Mouse (Mus musculus) limb, embryonic 14.5 days (tissue): ENCODE measurements around the gene Myo1e. TPM values are rescaled to one million over a fixed set of nuclear protein-coding genes. Genes with fewer than 3 reads are reported as not detected.

Experiments used
- ATAC-seq: fragments of 200-750 bp; cut with Nextera tagmentation; 2 replicates; pipeline ENCODE4 v1.8.0; 2017; ENCODE audit warnings: low read depth, moderate number of reproducible peaks, moderate TSS enrichment; ENCODE audit not compliant: low FRiP score
- DNase-seq: peaks from one replicate; pipeline ENCODE4 v3.0.0-alpha.2; 2015; ENCODE audit warnings: low spot score
- H3K27ac ChIP-seq: fragments of 300-500 bp; sonication (generic); replicated peaks from 2 replicates; pipeline ENCODE4 v1.5.1; 2014; ENCODE audit warnings: low read depth, mild to moderate bottlenecking, low read length, moderate library complexity, mixed read lengths
- H3K27me3 ChIP-seq: fragments of 300-500 bp; sonication (generic); 2 replicates; pipeline ENCODE4 v1.6.1; 2014; ENCODE audit warnings: low read length, mixed read lengths; ENCODE audit not compliant: control insufficient read depth, insufficient read depth
- H3K36me3 ChIP-seq: fragments of 300-500 bp; sonication (generic); 2 replicates; pipeline ENCODE4 v1.6.1; 2014; ENCODE audit warnings: mild to moderate bottlenecking, low read length, moderate library complexity, mixed read lengths; ENCODE audit not compliant: control insufficient read depth, insufficient read depth
- H3K4me1 ChIP-seq: fragments of 300-500 bp; sonication (generic); 2 replicates; pipeline ENCODE4 v1.6.1; 2014; ENCODE audit warnings: antibody characterized with exemption, low read length, mixed read lengths; ENCODE audit not compliant: control insufficient read depth, insufficient read depth
- H3K4me2 ChIP-seq: fragments of 300-500 bp; sonication (generic); replicated peaks from 2 replicates; pipeline ENCODE4 v1.6.1; 2014; ENCODE audit warnings: low read depth, mild to moderate bottlenecking, low read length, moderate library complexity; ENCODE audit not compliant: severe bottlenecking
- H3K4me3 ChIP-seq: fragments of 300-500 bp; sonication (generic); replicated peaks from 2 replicates; pipeline ENCODE4 v1.5.1; 2014; ENCODE audit warnings: low read length
- H3K9ac ChIP-seq: fragments of 300-500 bp; sonication (generic); 2 replicates; pipeline ENCODE4 v1.6.1; 2014; ENCODE audit warnings: mild to moderate bottlenecking, low read depth, low read length, moderate library complexity; ENCODE audit not compliant: severe bottlenecking
- H3K9me3 ChIP-seq: fragments of 300-500 bp; sonication (generic); 2 replicates; pipeline ENCODE4 v1.6.1; 2016; ENCODE audit warnings: low read length; ENCODE audit not compliant: control insufficient read depth
- POLR2A ChIP-seq: fragments of 200-500 bp; IDR thresholded peaks from 2 replicates; pipeline ENCODE4 v1.8.0; 2012; ENCODE audit warnings: inconsistent platforms, mild to moderate bottlenecking, moderate library complexity, borderline replicate concordance; ENCODE audit not compliant: insufficient read depth, insufficient read length; ENCODE audit errors: extremely low read depth
- WGBS: fragments of 180-500 bp; shearing (Covaris S2); extraction: QIAGEN DNeasy Blood & Tissue Kit; methylation state at CpG from one replicate; pipeline ENCODE4 v1.1.7; 2014; 5-methylcytosine and 5-hydroxymethylcytosine counted together
- polyA plus RNA-seq, 2 experiments: library from polyadenylated mRNA; depleted of rRNA in 1 of 2; stranded (reverse) in 1 of 2; unstranded in 1 of 2; fragments of >200 nt; fragmentation: Nextera tagmentation in 1 of 2; extraction: Ambion mirVana in 1 of 2; gene quantifications; 2 replicates each; pipeline versions ENCODE4 v1.2.1 to v1.2.3; 2012 to 2014

Gene Myo1e
- polyA plus RNA-seq, 2 experiments = 12.1 to 20.4 TPM

DNA sequence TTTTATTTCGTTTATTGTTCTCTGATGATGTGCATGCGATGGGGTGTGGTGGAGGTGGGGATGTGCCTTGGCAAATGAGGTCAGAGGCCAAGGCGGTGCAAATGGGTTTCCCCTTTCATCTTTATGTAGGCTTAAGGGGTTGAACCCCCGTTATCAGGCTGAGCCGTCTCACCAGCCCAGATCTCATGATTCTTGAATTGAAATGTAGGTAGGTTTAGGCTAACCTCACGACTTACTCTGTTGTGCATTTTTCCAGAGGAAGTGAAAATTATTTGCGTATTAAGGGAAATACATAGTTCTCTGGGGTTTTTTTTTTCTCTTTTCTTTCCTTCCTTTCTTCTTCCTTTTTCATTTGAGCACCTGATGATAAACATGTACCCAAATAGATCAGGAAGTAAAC, 37.0 kb downstream of the Myo1e start:
- H3K27ac ChIP-seq = no peak overlapping the region
- ATAC-seq = no peak
- DNase-seq = no peak
- 62% methylated on average over 7 of the region's 7 CpGs for WGBS
- H3K4me3 ChIP-seq = no peak overlapping the region
- no peak overlapping the region for H3K4me2 ChIP-seq
- no peaks in the 10 kb centered on the region for H3K27me3 ChIP-seq
- no peak overlapping the region for H3K9ac ChIP-seq
- H3K36me3 ChIP-seq = no peaks in the 10 kb centered on the region
- H3K9me3 ChIP-seq = no peaks in the 10 kb centered on the region
- TF ChIP-seq POLR2A = no peak
- H3K4me1 ChIP-seq = peaks cover 30% of the 10 kb centered on the region

DNA sequence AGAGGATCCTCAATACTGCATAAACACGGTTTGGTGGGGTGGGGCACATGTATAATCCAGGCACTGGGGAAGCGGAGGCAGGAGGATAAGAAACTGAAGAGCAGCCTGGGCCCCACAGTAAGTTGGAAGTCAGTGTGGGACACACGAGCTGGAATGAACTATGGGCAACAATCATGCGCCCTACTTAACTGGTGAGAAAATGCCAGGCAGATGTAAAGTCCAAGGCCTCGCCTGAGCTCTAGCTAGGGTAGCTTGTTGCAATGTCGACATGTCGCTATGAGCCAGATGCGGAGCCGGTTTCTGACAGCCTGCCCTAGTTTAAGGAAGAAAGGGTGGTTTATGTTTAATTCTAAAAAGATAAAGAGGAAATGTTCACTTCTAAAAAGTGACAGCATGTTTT, 37.9 kb downstream of the Myo1e start:
- 93% methylated on average over 9 of the region's 9 CpGs for WGBS
- Histone ChIP-seq H3K4me2 (no peak overlapping the region), H3K9me3 (no peaks in the 10 kb centered on the region), H3K9ac (no peak overlapping the region), H3K27me3 (no peaks in the 10 kb centered on the region), H3K27ac (no peak overlapping the region), H3K4me1 (peaks cover 32% of the 10 kb centered on the region), H3K36me3 (no peaks in the 10 kb centered on the region), H3K4me3 (no peak overlapping the region)
- no peak for TF ChIP-seq POLR2A
- DNase-seq (no peak), ATAC-seq (no peak)

DNA sequence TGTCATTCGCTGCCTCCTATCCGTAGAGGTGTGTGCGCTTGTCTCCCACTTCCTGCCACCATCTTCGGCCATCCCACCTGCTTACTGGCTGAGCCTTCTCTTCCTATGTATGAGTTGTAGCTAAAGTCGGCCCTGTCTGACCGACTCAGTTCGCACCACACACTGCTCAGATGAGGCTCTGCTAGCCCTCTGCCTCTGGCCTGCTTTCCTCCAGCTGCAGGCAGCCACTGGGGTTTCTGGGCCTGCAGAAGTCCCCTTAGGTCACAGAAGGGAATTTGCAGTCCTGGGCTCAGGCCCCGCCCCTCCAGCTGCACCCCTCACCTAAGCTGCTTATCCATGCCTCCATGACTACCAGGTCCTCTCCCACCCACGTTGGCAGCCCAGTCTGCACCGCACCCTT, 39.3 kb downstream of the Myo1e start:
- no peaks in the 10 kb centered on the region for H3K36me3 ChIP-seq
- no peak for TF ChIP-seq POLR2A
- H3K4me2 ChIP-seq = no peak overlapping the region
- H3K27me3 ChIP-seq = no peaks in the 10 kb centered on the region
- H3K9me3 ChIP-seq = no peaks in the 10 kb centered on the region
- H3K9ac ChIP-seq = no peak overlapping the region
- no peak for DNase-seq
- ATAC-seq = no peak
- H3K4me3 ChIP-seq = no peak overlapping the region
- peaks cover 25% of the 10 kb centered on the region for H3K4me1 ChIP-seq
- no peak overlapping the region for H3K27ac ChIP-seq
- 66% methylated on average over 10 of the region's 10 CpGs for WGBS

DNA sequence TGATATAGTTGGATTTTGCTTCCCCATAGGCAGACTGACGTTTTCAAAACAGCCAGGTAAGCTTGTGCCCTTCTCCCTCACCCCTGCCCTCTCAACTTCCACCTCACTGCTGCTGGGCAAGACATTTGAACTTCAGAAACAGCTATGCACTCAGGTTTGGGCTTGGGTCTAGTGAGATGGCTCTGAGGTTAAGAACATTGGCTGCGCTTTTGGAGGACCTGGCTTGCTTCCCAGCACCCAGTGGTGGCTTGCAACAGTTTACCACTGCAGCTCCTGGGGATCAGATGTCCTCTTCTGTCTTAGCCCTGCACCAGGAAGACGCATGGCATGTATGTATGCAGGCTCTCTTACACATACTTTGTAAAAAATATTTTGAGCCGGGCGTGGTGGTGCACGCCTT, 40.9 kb downstream of the Myo1e start:
- Histone ChIP-seq H3K4me2 (no peak overlapping the region), H3K9me3 (no peaks in the 10 kb centered on the region), H3K27me3 (no peaks in the 10 kb centered on the region), H3K36me3 (no peaks in the 10 kb centered on the region), H3K9ac (no peak overlapping the region), H3K4me3 (no peak overlapping the region), H3K4me1 (peaks cover 10% of the 10 kb centered on the region; the same call in 1 of the 2 replicates), H3K27ac (no peak overlapping the region)
- ATAC-seq = no peak
- WGBS = 93% methylated on average over 6 of the region's 6 CpGs
- no peak for TF ChIP-seq POLR2A
- no peak for DNase-seq

DNA sequence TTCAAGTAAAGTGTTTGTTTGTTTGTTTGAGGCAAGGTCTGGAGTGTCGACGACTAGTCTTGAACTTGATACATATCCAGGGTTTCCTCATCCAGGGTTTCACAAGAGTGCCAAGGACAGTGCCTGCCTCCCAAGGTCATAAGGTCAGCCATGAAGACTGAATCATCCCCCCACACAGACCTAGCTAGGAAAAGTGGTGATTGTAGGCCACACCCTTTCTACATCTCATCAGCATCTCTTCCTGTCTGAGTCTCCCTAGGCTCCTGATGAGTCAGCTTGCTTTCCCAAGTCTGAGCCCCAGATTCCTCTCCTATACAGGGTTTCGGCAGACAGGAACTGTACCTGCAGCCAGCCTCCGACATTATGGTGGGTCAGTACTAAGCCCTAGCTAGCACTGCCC, 41.7 kb downstream of the Myo1e start:
- H3K4me3 ChIP-seq = no peak overlapping the region
- DNase-seq (no peak), ATAC-seq (no peak)
- 87% methylated on average over 4 of the region's 4 CpGs for whole genome bisulfite sequencing
- TF ChIP-seq POLR2A = no peak
- H3K27me3 ChIP-seq = no peaks in the 10 kb centered on the region
- H3K4me1 ChIP-seq = peaks cover 6% of the 10 kb centered on the region; the same call in 1 of the 2 replicates
- H3K27ac ChIP-seq = no peak overlapping the region
- no peak overlapping the region for H3K9ac ChIP-seq
- no peak overlapping the region for H3K4me2 ChIP-seq
- no peaks in the 10 kb centered on the region for H3K9me3 ChIP-seq
- no peaks in the 10 kb centered on the region for H3K36me3 ChIP-seq
